Mouse (Mus musculus): ENCODE data around the gene Medag.

Medag gene

DNA sequence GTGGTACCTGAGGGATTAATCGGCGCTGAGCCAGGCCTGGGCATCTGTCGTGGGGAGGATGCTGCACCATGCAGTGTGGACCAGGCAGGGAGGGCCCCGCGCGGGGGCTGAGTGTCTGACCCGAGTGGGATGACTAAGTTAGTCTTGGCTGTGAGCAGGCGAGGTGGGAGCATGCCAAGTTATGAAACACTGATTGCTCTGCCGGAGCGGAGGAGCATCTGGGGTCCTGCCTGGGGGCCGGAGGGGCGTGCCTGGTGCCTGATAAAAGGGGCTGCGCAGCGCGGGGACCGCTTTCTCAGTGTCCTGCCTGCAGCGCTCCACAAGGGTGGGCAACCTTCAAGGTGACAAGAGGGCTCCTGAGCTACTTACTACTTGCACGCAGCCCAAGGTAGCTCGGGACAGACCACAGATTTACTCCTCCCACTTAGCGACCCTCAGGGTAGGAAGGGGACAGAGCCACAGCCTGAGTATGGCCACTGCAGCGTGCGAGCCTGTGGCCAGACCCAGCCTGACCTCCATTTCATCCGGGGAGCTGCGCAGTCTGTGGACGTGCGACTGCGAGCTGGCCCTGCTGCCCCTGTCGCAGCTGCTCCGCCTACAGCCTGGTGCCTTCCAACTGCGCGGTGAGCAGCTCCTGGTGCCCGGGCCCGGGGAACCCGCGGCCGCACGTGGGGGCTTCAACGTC, at the start of gene Medag:
Gene Medag, plus strand, starts transcription at position 241 of the 685 bp plus-strand sequence.
- peak; percentile 56 for DNase-seq (ENCODE audit: low spot score)

GRCm38 (mm10) chr5:149362626-149363025, 48.9 kb upstream of the Medag start:
- DNase-seq (ENCODE audit: low spot score), result no peak

GRCm38 (mm10) chr5:149363903-149364755, 47.4 kb upstream of the Medag start:
- no peak for DNase-seq (ENCODE audit: low spot score)

DNA sequence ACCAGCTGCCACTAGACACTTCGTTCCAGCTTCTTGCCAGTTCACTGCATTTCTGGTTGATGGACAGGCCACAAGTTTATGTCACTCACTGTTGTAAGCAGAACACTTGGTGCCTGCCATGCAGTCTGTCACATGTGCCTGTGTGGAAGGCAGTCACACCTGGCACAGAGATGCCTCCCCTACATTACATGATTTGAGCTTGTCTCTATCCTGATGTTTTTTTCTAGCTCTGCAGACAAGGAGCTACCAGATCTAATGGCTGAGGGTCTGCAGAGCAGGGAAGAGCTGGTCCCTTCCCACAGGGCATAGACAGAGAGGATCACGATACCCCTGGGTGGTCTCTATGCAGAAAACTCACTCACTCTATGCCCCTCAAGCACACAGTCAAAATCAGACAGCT, 44.5 kb upstream of the Medag start:
- DNase-seq (ENCODE audit: low spot score), result no peak

DNA sequence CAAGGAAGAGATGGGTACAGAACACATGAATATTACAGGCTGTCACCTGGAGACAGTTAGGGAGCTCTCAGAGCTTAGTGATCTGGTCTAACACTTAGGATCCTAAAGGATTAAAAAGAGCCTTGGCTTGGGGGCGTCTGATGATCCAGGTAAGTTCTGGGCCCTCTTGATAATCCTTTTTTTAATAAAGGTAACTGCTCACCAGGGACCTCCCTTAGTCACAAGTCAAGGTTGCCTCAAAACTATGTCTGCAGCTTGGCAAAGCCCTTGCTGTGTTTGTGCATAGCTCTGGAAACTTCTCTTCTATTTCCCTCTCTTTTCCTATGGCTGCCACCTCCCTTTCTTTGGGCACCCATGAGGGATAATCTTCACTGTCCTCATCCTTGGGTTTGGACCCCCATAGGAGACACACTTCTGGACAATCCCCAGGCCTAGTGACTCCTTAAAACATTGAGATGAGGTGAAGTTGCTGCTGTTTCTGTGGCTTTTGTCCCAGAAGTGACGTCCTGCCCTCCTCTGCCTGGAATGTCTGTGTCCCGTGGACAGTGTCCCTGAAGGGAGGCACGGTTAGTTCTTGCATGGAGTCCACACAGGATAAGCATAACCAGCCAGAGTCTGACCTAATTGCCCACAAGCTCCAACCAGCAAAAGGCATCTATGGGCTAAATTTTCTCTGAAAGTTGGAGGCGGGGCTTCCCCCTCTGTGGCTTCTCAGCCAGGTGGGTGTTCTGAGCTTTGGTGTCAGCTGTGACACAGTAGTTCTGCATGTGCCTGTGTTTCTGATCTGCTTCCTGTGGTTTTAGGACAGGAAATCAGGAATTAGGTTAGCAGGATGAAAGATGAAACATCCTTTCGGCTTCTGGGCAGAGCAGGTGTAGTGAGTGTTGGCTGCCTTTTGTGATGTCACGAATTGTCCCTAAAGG, 43.7 kb upstream of the Medag start:
- DNase-seq (ENCODE audit: low spot score), result no peak

DNA sequence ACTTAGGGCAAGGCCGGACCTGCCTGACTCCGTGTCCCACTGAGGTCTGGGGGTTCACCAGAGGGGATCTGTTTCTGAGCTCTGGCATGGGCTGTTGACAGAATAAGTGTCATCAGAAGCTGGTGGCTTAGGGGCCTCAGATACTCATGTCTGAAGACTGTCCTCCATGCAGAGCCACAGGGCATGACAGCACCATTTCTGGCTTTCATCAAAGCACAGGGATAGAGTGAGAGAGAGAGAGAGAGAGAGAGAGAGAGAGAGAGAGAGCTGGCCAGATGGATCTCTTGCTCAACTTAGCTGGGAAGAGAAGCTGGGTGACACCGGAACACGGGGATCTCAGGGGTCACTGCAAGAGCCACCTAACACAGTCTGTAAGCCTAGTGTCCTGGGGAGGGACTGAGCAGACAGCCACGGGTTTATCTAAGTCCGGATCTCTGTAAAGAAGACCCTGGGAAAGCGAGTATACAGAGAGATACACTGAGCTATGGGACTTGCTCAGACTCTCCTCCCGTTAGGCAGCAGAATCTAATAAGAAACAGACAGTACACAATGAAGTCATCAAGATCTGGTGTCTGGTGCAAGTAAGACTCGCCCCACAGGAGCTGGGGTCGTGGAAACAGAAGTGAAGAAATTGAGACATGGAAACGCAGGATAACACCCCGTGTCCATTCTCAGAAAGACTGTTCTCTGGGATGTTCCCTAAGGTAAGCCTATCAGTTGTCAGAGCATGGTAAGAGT, 42.8 kb upstream of the Medag start:
- no peak for DNase-seq (ENCODE audit: low spot score)

DNA sequence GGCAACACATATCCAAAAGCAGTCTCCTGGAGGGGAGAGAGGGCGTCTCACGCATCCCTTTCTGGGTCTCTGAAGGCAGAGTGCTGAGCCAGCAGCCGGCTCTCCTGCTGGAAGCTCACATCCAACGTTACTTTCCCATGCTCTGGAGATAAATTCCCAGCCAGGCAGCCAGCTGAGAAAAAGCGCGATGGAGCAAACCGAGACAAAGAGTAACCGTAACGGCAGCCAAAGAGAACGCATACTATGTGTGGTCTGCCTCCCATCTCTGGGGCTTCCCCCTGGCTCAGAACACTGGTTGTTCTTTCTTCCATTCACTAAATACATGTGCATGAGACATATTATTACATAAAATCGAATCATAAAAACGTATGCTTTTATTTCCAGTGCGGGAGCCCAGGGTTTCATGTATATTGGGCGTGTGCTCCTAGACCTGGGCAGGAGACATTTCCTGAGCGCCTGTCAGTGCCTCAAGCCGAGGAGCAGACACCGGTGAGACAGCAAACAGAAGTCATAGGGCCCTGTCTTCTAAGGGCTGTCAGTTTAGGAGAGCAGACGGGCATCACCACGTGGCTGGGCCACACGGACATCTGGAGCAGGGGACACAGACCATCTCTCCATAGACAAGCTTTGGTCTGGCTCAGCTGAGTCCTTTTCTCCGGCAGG, 42.0 kb upstream of the Medag start:
- no peak for DNase-seq (ENCODE audit: low spot score)

- DNase-seq (ENCODE audit: low spot score), result no peak
Measured at GRCm38 (mm10) chr5:149372018-149372417, 39.5 kb upstream of the Medag start.

DNA sequence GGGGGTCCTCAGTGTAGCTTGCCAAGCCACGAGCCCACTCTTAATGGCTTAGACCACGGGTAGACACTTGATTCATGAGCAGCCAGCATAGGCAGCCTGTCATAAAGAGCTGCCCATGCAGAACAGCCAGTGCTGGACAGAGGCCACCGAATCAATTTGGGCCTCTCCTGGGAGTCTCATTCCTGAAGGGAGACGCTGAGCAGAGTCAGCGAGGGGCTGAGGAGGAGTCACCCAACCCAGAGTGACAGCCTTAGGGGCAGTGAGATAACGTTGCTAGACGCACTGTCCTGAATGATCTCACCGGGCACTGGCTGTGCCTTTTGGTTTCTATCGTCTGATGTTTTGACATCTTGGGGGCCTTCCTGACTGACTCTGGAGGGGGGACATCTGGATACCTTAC, 38.3 kb upstream of the Medag start:
- DNase-seq (ENCODE audit: low spot score), result no peak

DNA sequence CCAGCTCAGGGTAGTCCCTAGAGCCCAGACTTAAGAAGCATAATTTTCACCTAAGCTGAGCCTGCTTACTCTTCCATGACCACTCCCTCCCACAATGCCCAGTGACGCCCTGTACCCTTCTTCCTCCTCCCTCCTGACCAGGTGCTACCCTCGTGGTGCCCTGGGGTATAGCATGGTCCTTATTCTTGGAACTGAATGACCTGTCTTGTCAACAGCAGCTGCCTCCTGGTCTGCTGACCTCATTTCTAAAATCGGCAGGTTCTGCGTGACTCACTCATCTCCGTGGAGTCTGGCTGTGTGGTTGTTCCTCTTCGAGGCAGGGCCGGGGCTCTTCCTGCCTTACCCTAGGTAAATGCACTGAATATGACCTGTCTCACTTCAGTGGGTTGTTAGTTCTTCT, 37.5 kb upstream of the Medag start:
- no peak for DNase-seq (ENCODE audit: low spot score)

DNA sequence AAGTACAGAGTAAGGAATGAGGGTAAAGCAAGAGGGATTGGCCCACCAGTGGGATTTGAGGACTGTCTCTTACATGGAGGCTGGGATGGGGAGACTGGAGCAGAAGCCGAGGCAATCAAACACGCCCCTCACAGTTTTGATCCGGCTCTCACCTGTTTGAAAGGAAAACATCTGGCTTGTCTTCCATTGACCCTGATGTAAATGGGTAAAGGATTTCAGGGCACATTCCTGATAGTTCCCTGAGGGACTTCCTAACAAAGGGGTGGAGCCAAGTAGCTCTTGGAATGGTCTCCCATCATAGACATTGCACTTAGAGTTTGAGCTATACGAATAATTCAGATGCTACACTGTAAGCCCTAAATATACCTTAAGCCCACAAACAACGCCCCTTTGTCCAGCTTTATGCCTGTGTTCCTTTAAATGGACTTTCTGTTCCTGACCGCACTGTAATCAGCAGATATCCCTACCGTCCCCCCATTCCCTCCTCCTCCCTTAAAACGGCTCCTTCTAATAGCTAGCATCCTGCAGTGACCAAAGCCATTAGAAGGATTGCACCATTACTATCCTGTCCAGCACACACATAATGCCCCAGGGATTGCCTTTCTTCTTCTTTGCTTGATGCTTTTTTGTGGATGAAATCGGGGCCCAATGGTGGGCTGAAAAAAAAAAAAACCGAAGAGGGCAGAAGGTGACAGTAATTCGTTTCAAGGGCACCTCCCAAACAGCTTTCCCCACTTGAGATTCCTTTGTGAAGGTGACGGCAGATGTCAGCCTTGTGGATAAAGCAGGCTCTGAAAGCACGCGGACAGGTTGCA, 36.3 kb upstream of the Medag start:
- no peak for DNase-seq (ENCODE audit: low spot score)

GRCm38 (mm10) chr5:149375889-149376212, 35.7 kb upstream of the Medag start:
- DNase-seq (ENCODE audit: low spot score), result peak; percentile 93

DNA sequence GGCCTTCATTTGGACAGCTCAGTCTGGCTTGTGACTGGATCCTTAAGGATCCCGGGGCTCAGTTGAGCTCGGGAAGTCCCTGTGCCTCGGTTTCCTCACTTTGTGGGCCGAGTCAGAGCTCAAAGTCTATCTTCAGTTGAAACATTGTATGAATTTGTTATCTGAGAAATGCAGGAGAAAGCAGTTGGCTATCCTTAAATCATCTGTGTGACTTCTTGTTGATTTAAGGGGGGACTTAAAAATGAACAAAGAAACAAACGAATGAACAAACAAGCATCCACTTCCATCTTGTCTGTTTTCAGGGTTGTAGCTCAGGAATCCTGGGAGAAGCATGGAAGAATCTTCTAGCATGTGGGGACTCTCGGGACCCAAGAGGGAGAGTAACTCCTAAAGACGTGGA, 35.2 kb upstream of the Medag start:
- DNase-seq (ENCODE audit: low spot score), result no peak

DNA sequence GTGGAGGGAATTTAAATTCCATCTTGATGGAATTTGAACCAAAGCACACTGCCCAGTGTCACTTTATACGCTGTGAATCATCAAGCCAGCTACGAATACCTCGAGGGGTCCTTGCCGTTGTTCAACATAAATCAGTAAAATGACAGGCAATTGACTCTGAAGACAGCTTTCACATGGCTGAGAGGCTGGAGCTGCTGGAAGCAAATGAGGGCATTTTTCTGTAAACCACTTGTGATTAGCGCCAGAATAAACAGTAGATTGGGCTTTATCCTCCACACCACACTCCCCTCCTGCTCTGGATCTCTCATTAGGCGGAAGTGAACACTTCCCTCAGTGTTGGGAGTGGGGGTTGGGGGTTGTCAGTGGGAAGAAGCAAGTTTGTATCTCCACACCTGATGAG, 34.3 kb upstream of the Medag start:
- no peak for DNase-seq (ENCODE audit: low spot score)

DNA sequence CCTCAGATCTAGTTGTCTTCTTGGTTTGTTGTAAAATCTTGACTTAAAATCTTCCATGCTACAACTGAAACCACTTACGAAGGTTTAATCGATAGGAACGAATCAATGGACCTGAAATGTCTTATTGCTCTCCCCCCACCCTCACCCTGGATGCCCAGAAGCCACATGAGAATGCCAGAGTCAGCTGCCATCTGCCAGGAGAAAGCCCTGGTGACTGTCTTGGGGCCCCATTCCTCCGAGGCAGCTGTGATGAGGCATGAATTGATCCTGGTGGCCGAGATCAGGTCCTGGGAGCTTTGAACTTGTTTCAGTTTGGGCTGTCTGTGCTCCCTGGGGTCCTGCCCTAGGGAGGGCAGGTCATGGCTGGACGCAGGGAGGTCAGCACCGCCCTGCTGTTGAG, 33.0 kb upstream of the Medag start:
- no peak for DNase-seq (ENCODE audit: low spot score)

DNA sequence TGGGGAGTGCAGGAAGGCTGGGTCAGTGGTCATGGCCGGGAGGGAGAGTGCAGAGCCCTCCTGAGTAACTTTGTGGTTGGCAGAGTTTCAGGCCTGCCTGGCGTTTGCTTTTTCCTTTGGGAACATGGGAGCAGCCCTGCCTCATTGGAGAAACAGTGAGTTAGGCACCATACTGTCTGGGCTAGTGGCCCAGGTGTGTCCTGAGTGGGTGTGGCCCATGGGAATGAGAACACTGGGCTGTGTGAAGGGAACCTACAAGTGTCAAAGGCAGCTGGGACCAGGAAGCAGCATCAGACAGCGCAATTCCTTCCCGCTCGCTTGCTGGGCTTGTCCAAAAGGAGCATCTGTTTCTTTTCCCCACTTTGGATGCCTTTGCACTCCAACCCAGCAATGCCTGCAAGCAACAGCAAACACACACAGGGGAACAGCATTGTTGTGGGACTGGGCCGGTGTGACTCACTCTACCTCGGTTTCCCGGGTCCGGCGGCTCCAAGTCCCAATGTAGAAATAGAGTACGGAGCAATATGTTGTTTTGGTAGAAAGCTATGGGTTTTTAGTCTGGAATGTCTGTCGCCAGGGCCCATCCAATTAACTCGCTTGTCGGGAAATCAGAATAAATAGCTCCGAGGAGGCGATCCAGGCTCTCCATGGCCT, 32.3 kb upstream of the Medag start:
- DNase-seq (ENCODE audit: low spot score), result no peak

DNA sequence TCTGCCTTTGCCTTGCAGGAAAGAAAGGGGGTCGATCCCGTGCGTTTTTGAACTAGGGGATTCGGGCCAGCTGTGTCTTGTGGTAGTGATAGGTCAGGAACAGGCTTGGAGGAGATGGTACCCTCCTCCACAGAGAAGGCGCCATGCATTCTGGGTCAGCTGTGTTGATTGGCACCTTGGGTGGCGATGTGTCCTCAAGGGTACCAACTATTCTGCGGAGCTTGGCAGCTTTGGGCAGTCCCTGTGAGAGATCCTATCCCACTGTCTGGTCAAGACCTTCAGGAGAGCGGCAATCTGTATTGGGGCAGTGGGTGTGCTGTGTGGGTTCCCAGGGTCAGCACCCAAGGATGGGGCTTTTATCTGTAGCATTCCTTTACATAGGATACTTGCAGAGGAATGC, 31.7 kb upstream of the Medag start:
- no peak for DNase-seq (ENCODE audit: low spot score)

DNA sequence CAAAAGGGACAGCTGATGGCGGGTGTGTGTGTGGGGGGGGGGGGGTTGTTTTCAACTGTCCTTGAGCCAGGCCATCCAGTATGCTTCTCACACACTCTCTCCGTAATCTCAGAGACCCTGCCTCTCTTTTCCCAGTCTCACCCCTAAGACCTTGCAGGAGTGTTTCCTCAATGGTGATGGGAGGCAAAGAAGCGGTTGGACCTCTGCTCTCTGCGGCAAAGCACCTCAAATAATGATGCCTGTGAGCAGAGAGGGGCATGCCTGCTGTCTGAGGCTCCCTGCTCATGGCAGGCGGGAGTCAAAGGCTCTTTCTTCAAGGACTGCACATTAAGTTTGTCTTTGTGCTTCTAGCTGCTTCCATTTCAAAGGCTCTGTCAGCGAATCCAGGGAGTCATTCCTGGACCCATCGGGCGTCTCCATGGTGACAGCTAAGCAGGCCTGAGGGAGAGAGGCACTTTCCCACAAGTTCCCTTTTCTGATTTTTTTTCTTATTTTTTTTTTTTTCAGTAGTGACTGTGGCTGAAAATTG, 31.1 kb upstream of the Medag start:
- no peak for DNase-seq (ENCODE audit: low spot score)

GRCm38 (mm10) chr5:149381948-149382347, 29.6 kb upstream of the Medag start:
- no peak for DNase-seq (ENCODE audit: low spot score)

GRCm38 (mm10) chr5:149382601-149383000, 28.9 kb upstream of the Medag start:
- no peak for DNase-seq (ENCODE audit: low spot score)

Data from retina, embryonic 14.5 days (tissue).